12 mouse cellular contexts compared by ENCODE assay signal in the genomic region with DNA sequence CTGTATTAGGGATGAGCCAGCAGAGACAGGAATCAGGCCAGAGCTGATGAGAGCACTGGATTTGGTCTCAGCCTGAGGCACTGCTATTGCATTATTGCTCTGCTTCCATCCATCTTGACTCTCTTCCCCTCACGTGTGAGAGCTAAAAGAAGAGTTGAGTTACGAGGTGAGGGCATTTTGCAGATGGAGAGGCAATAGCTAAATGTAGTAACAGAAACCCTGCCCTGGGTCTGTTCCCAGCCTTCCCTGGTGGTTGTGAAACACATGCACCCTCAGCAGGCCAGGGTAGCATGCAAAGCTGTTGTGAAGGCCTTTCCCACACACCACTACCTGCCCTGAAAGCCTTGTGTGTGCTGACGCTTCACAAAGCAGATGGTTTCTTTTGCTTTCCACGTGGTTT.
DNase-seq lines count a peak whose midpoint lies in the region; ATAC-seq and TF ChIP-seq lines count a peak whose summit lies in the region.
"Had no signal": no experiment of that assay in that cellular context is flagged by ENCODE, and none has a peak within 500 bp of the region (broad histone marks: within the 10 kb centered on the region; RNA-seq: fewer than 3 reads in every experiment).

No protein-coding gene starts in this region.

- H3K4me2 ChIP-seq in hindbrain, embryonic 15.5 days, result no peak overlapping the region
- H3K4me2 ChIP-seq in hindbrain, postnatal 0 days (ENCODE audit: low read depth, low read length), result no peak overlapping the region
- H3K4me2 ChIP-seq: forebrain, embryonic 15.5 days; midbrain, embryonic 12.5 days had no signal

- H3K4me1 ChIP-seq in hindbrain, embryonic 15.5 days (replicated peaks), result peaks cover 11% of the 10 kb centered on the region; the same call in 1 of the 2 replicates
- no peaks in the 10 kb centered on the region for H3K4me1 ChIP-seq in hindbrain, postnatal 0 days (ENCODE audit: insufficient read depth, low read length)
- H3K4me1 ChIP-seq: midbrain, embryonic 12.5 days had no signal

- H3K4me3 ChIP-seq in hindbrain, embryonic 15.5 days, result no peak overlapping the region
- no peak overlapping the region for H3K4me3 ChIP-seq in hindbrain, postnatal 0 days (ENCODE audit: low read length)
- H3K4me3 ChIP-seq: forebrain, embryonic 15.5 days; midbrain, embryonic 12.5 days had no signal

- H3K9ac ChIP-seq in hindbrain, embryonic 15.5 days, result no peak overlapping the region
- H3K9ac ChIP-seq in hindbrain, postnatal 0 days (replicated peaks; ENCODE audit: low read length), result no peak overlapping the region
- H3K9ac ChIP-seq: forebrain, embryonic 15.5 days; midbrain, embryonic 12.5 days had no signal

- no peaks in the 10 kb centered on the region for H3K9me3 ChIP-seq in hindbrain, embryonic 15.5 days
- H3K9me3 ChIP-seq in hindbrain, postnatal 0 days (ENCODE audit: low read length), result no peaks in the 10 kb centered on the region
- H3K9me3 ChIP-seq: forebrain, embryonic 15.5 days; midbrain, embryonic 12.5 days had no signal

- no peaks in the 10 kb centered on the region for H3K36me3 ChIP-seq in hindbrain, embryonic 15.5 days
- no peaks in the 10 kb centered on the region for H3K36me3 ChIP-seq in hindbrain, postnatal 0 days (ENCODE audit: insufficient read depth, low read length)
- H3K36me3 ChIP-seq: forebrain, embryonic 15.5 days; midbrain, embryonic 12.5 days had no signal

- H3K27ac ChIP-seq in hindbrain, embryonic 15.5 days (replicated peaks), result no peak overlapping the region
- H3K27ac ChIP-seq in hindbrain, postnatal 0 days, result no peak overlapping the region
- H3K27ac ChIP-seq: forebrain, embryonic 15.5 days; midbrain, embryonic 12.5 days had no signal

- no peak for DNase-seq in cerebellum, adult 9-11 months
- DNase-seq in hindbrain, postnatal 0 days (ENCODE audit: low spot score), result no peak
- peak; percentile 20 for DNase-seq in CD4-positive helper T cell, adult 2 months (ENCODE audit: low read depth, low spot score)
- peak; percentile 76 for DNase-seq in gastrocnemius, postnatal 25 days
- DNase-seq in layer of hippocampus, postnatal 10 days (ENCODE audit: low spot score in 2 of 2), result no peak
- no peak for DNase-seq in right cerebral cortex, postnatal 25 days
- DNase-seq: kidney, postnatal 25 days; thymus, postnatal 4 days had no signal

- no peaks in the 10 kb centered on the region for H3K27me3 ChIP-seq in hindbrain, embryonic 15.5 days
- no peaks in the 10 kb centered on the region for H3K27me3 ChIP-seq in hindbrain, postnatal 0 days (ENCODE audit: insufficient read depth, low read length)
- H3K27me3 ChIP-seq: forebrain, embryonic 15.5 days had no signal

- 63% methylated on average over 4 of the region's 4 CpGs for WGBS in hindbrain, embryonic 15.5 days
- 62% methylated on average over 4 of the region's 4 CpGs for WGBS in hindbrain, postnatal 0 days

- no peak for TF ChIP-seq CTCF in hindbrain, postnatal 0 days (IDR thresholded peaks at IDR 0.05; ENCODE audit: low read depth)

- ATAC-seq in cerebellum, adult (ENCODE audit: insufficient number of reproducible peaks, low FRiP score, low TSS enrichment), result peak; percentile 56
- peak; percentile 48; the same call in 1 of the 2 replicates for ATAC-seq in hindbrain, embryonic 15.5 days (ENCODE audit: low FRiP score, low read depth)
- no peak for ATAC-seq in hindbrain, postnatal 0 days
- ATAC-seq: forebrain, embryonic 15.5 days had no signal

Comparison
In these comparisons a context has a peak if more than half of its experiments do, and no peak if none do; other contexts are left out.
1. DNase-seq: peak in CD4-positive helper T cell, adult 2 months (single experiment) and gastrocnemius, postnatal 25 days (single experiment); none in cerebellum, adult 9-11 months (single experiment), hindbrain, postnatal 0 days (single experiment), layer of hippocampus, postnatal 10 days (0 of 2) and right cerebral cortex, postnatal 25 days (single experiment).